8 mouse cellular contexts compared by ENCODE assay signal in genomic region chr7:128860709-128861108, GRCm38 (mm10).
DNase-seq lines count a peak whose midpoint lies in the region; ATAC-seq lines count a peak whose summit lies in the region.

No protein-coding gene starts in this region.

- H3K9me3 ChIP-seq in neural tube, embryonic 14.5 days (ENCODE audit: control insufficient read depth, low read length), result no peaks in the 10 kb centered on the region
- H3K9me3 ChIP-seq in limb, embryonic 10.5 days (replicated peaks), result no peaks in the 10 kb centered on the region

- H3K9ac ChIP-seq in neural tube, embryonic 14.5 days (replicated peaks; ENCODE audit: low read depth, low read length), result no peak overlapping the region

- H3K4me1 ChIP-seq in neural tube, embryonic 14.5 days (ENCODE audit: control insufficient read depth, insufficient read depth, low read length), result no peaks in the 10 kb centered on the region
- no peaks in the 10 kb centered on the region for H3K4me1 ChIP-seq in limb, embryonic 10.5 days

- ATAC-seq in neural tube, embryonic 14.5 days (ENCODE audit: low read depth), result peak; percentile 49; the same call in 1 of the 2 replicates

- 56% methylated on average over 4 of the region's 4 CpGs for WGBS in neural tube, embryonic 14.5 days
- WGBS in limb, embryonic 10.5 days, result 87% methylated on average over 4 of the region's 4 CpGs

- H3K27me3 ChIP-seq in neural tube, embryonic 14.5 days (ENCODE audit: control insufficient read depth, insufficient read depth, low read length), result no peaks in the 10 kb centered on the region
- H3K27me3 ChIP-seq in limb, embryonic 10.5 days (ENCODE audit: low read depth, poor library complexity, severe bottlenecking), result no peaks in the 10 kb centered on the region

- DNase-seq in frontal cortex, postnatal 36 days (ENCODE audit: low spot score in 2 of 2), result peak; percentile 4 to 6
- no peak for DNase-seq in frontal cortex, postnatal 25 days (ENCODE audit: low spot score in 2 of 2)
- no peak for DNase-seq in neural tube, embryonic 10.5 days (ENCODE audit: extremely low spot score, low spot score)
- DNase-seq in gastrocnemius, adult 18-20 months (ENCODE audit: low spot score), result peak; percentile 42
- peak; percentile 35 to 50 for DNase-seq in layer of hippocampus, postnatal 10 days (ENCODE audit: low spot score in 2 of 2)
- DNase-seq in limb, embryonic 10.5 days (ENCODE audit: low spot score), result no peak
- no peak for DNase-seq in thymus, postnatal 36 days

- no peak overlapping the region for H3K27ac ChIP-seq in neural tube, embryonic 14.5 days (ENCODE audit: low read depth, low read length)
- no peak overlapping the region for H3K27ac ChIP-seq in limb, embryonic 10.5 days

- H3K4me2 ChIP-seq in neural tube, embryonic 14.5 days (ENCODE audit: low read depth, low read length), result no peak overlapping the region

- no peak overlapping the region for H3K4me3 ChIP-seq in neural tube, embryonic 14.5 days (ENCODE audit: low read depth, low read length)
- no peak overlapping the region for H3K4me3 ChIP-seq in limb, embryonic 10.5 days

- no peaks in the 10 kb centered on the region for H3K36me3 ChIP-seq in neural tube, embryonic 14.5 days (ENCODE audit: control insufficient read depth, insufficient read depth, low read length)
- no peaks in the 10 kb centered on the region for H3K36me3 ChIP-seq in limb, embryonic 10.5 days

Comparison
In these comparisons a context has a peak if more than half of its experiments do, and no peak if none do; other contexts are left out.
1. DNase-seq: peak in frontal cortex, postnatal 36 days (2 of 2), gastrocnemius, adult 18-20 months (single experiment) and layer of hippocampus, postnatal 10 days (2 of 2); none in frontal cortex, postnatal 25 days (0 of 2), neural tube, embryonic 10.5 days (single experiment), limb, embryonic 10.5 days (single experiment) and thymus, postnatal 36 days (0 of 2).